Mouse (Mus musculus) left cerebral cortex, postnatal 4 days (tissue): ENCODE data around the gene Irf2bpl. TPM values are rescaled to one million over a fixed set of nuclear protein-coding genes. Genes with fewer than 3 reads are reported as not detected.

Experiments used
- DNase-seq: peaks from one replicate; pipeline ENCODE4 v3.0.0-alpha.2; 2022
- intact Hi-C: fragments of 180-260 bp; cut with DNase I; formaldehyde crosslinking; loops from one replicate; pipeline ENCODE4 v1.15.1; 2025
- total RNA-seq, 2 experiments: library from RNA; stranded (reverse); gene quantifications; 2 replicates each; pipeline ENCODE4 v1.2.3; 2021

The Irf2bpl gene
- total RNA-seq, 2 experiments from 2014 or later = 124 to 127 TPM

DNA sequence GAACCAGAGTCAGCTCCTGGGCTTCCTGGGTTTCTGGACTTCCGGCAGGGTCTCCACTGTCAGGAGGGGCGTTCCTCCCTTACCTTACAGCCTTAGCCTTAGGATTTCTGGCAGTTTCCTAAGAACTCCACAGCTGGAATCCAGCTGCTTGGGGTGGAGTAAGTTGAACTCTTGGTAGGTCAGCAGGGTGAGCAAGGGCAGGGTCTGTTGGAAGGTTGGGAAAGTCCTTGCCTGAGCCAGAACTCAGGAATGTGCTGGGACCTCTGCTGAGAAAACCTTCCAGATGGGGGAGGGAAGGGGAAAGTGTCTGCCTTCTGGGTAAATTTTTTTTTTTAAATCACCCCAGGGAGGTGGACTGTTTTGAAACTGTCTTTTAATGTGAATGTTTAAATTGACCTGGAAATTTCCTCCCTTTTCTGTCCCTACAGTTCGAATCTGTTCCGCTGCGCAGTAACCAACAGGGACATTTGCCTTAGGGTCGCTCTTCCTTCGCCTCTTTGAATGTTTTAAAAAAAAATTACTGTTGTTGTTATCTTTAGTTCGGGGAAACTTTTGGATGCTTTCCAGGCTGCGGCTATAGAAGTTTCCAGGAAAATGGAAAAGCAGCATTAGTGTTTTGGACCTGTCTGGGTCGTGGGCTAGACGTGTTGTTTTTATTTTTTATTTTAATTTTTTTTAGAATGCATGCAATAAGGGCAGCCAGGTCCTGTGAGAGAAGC is 15.0 kb upstream of the Irf2bpl start:
- intact Hi-C loops = no loop called here
- no peak for DNase-seq

DNA sequence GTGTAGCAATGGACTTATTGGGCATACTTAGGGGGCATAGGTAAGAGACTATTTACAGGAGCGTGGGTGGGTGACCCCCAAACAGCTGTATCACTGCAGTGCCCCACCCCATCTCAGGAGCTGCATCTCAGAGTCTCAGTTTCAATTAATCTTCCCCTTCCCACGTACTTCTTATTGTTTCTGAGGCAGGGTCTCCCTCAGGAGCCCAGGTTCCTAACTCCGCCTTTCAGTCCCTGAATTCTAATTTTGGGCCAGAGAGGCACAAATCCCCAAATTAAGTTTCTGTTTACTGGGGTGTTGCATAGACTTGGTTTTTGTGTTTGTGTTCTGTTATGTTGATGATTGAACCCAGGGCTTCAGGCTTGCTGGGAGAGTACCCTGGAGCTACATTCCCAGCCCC is 13.8 kb upstream of the Irf2bpl start:
- intact Hi-C loops = no loop called here
- DNase-seq = no peak

DNA sequence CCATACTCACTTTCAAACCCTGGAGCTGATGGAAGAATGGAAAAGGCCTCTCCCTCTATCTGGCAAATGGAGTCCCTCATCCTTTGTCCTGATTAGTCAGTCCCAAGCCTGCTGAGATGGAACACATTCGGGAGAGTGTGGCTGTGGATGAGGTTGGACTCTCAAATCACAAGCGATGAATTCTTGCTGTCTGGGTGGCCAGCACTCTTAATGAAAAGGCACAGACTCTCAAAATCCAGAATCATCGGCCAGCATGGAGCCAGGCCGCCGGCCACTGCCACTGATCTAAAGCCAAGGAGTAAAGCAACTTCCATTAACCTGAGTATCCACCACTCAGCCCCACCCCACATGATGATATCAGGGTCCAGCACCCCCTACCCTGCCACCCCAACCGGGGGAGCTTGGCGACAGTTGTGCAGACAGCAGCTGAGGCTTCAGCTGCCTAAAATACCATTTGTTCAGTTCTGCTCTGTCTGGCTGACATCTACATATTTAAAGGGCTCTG is 13.2 kb upstream of the Irf2bpl start:
- intact Hi-C loops = no loop called here
- no peak for DNase-seq

DNA sequence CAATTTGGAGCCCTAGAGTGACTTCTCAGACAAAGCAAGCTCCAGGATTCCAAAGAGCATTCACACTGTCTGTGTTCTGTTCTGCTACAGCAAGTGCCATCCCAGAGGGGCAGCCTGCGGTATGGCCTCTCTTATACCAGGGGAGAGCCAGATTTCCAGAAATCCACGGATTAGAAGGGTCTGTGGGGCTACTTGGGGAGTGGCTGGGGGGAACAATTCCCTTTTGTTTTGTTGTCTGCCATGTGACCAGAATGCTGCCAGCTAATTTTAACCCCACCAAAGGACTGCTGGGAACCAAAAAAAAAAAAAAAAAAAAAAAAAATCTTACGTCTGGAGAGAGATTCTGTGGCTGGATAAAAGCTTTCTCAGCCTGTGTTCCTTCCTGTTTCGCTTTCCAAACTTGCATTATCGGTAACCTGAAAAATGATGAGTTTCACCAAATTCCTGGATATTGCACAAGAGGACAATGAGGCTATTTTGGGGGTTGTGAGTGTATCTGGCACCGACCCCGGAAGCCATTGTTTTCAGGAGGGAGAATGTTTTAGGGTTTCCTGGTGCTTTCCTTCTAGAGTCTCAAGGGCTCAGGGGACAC is 12.4 kb upstream of the Irf2bpl start:
- intact Hi-C loops = no loop called here
- DNase-seq = no peak

DNA sequence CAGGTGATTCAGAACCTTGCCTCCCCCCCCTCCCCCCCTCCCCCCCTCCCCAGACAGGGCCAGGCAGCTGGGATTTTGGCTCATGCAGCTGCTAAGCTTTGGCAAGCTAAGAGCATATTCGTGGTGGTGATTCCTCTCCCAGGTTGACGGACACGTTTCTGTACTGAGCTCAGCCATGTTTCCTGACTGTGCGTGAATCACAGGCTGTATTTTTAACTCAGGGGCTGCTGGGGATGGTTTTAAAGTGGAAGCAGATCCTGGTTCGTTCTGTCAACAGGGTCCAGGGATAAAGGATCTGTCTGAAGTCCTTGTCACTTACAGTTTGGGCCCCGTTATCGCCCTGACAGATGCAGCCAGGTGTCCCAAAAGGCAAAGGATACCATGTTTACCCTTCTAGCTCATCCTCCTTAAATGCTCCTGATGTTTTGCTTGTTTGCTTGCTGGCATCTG is 11.9 kb upstream of the Irf2bpl start:
- DNase-seq = no peak
- intact Hi-C loops = no loop called here

DNA sequence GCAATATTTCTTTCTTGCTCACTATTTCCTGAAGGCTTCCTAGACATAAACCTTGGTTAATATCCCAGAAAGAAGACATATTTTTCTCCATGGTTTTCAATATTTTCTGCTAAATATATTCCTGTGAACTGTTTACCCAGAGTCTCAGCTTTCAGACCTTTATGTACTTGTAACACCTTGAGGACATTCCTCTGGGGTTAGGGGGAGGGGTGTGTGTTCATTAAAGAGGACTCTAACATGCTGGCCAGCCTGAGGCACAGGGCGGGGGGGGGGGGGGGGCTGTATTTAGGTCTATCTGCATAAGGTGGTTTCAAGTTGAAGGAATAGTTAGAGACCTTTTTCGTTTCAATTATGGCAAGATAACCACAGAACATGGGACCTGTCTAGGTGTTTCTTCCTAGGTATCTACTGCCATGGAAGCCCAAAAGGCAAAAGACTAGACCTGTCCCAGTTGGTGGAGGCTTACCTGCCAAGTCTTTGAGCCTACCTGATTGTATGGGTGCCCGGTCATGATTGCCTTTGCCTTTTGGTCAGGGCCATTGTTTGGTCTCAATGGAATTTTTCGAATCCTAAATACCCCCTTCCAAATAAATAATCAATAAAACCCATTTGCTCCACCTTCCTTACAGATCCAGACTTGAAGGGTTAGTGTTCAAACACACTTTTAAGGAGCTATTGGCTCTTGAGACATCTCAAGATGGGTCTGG is 11.3 kb upstream of the Irf2bpl start:
- intact Hi-C loops = no loop called here
- DNase-seq = no peak

DNA sequence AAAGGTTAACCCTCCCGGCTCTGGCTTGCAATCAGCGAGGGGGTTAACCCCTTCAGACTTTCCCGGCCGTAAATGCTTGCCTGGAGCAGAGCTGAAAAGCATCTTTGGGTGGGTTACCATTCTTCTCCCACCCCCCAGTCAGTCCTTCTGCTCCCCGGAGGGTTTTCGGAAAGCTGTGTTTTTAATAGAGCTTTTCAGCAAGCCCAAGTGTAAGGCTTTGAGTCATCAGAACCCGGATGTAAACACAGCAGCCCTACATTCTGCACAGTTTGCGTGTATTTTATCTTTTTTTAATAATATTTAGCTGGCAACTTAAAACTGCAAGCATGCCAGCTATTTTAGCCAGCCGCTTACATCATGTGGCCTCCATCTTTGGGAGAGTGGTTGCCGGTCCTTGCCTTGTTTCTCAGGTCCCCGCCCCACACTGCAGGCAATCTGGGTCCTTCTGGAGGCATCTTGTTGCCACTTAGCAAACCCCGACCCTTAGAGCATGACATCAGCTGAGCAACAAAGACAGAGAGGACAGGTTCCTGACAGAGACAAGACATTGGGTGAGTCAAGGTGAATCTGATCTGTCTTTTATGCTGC is 10.3 kb upstream of the Irf2bpl start:
- intact Hi-C loops = no loop called here

DNA sequence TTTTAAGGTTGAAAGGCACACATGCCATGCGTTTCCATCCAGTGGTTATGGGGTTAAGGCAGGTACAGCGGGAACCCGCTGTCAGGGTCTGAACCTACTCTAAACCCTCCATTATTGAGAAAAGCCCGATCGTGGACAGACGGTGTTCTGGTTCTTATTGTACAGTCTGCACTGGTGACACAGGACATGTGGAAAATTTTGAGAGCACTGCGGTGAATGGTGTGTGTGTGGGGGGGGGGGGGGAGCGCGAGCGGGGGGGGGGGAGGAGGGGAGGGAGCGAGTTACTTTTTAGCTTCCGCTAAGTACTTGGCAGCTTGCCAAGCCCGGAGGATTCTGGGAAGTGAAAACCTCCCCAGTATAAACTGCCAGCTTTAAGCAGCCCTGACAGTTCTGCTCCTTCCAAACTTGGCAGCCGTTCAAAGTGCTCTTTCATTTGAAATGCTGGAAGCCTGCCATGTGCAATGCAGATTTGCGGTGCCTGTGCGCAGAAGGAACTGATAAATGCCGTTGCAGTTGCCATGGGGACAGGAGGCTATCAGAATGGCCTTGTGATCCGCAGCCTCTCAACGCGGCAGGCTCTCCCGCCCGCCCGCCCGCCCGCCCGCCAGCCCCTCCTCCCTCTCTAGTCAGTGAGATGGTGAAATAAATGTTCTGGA is 9.7 kb upstream of the Irf2bpl start:
- intact Hi-C loops = no loop called here
- peak; percentile 99 for DNase-seq

More for the DNA sequence above, 10.3 kb upstream of the Irf2bpl start:
- DNase-seq = peak; percentile 72

DNA sequence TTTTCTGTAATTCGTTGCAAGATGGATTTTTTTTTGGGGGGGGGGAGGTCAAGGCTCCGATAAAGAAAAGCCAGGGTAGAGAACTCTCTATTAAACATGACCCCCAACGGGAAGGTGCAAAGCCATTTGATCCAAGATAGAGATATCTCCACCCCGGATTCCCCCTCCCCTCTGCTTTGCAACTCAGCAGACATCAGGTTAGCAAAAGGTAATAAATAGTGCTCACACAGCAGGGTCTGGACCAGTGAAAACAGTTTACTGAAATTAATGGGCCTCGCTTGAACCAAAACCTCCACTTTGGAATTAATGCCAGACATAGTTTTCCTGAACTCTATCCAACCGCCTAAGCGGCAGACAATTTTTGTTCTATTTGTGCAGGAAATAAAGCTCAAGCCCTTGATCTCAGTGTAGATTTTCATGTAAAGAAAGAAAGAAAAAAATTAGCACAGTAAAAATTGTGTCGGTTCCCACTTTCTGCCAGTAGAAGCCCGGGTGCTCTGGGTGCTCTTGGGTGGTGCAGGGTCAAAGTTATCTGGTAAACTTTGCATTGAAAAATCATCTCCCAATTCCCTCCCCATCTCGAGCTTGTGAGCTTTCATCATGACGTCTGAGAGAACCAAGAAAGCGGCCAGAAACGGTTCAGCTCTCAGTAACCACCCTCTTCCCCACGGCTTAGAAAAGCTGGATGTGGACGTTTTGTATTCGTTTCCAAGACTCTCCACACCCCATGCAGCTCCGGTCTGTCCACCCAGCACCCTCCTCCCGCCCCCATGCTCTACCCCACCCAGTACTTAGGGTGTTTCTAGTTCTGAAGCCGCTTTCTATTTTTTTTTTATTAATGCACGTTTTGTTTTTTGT is 9.0 kb upstream of the Irf2bpl start:
- DNase-seq = peak; percentile 51
- intact Hi-C loops = no loop called here

DNA sequence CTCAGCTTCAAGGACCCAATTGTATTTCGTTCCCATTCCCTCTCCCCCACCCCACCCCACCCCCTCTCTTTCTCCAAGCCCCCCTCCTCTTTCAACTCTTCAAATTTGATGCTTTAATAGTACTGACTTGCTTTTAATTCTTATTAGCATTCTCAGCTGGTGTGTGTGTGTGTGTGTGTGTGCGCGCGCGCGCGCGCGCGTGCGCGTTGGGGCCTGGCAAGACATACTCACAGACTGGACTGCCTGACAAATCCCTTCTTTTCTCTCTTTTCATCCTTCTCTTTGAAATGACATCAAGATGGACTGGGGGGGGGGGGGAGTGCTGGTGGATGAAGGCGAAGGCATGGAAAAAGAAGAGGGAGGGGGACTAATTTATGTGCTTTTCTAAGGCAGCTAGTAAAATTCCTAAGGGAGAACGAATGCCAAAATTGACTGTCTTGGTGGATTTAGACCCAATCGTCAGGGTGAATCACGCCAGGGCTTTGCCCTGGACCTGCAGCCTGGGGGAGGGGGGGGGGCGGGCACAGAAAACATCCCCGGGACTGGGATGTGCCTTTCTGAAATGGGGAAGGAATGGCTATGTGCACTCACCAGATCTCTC is 8.2 kb upstream of the Irf2bpl start:
- DNase-seq = peak; percentile 70
- intact Hi-C loops = no loop called here

DNA sequence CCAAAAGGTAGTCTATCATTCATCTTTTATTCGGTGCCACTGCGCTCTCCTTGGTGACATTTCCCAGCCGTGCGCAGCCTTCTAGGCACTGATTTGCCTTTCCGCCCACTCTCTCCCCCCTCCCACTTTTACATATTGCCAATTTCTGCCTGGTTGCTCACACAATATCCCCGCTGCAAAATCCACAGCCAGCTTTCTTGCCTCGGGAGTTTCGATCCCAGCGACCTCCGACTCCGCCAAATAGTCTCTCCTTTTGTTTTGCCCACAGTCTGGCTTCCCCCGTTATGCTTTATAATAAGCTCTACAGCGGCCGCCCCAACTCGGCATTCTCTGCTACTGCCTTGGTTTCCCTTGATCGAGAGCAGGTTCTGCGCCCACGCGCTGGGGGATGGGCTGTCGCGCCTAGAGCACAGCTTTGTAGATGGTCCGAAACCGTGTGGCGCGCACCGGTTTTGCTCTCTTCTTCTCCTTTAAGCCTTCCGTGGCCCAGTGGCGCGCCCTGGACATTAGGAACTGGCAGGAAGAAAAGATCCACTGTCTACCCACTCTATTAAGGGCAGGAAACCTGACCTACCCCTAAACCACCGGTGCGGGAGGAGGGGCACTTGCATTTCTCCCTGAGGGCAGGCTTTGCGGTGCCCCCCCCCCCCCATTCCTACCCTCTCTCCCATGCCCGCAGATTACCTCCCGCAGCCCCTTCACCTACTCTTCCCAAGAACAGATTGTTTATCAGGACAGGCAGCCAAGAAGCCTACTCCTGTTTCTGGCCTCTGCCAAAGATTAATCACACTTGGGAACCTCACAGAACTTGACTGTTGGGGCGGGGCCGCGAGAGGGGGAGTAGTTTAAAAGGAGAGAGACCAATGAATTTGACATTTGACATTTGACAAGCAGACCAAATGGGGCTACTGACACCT is 7.4 kb upstream of the Irf2bpl start:
- intact Hi-C loops = no loop called here
- peak; percentile 91 for DNase-seq

DNA sequence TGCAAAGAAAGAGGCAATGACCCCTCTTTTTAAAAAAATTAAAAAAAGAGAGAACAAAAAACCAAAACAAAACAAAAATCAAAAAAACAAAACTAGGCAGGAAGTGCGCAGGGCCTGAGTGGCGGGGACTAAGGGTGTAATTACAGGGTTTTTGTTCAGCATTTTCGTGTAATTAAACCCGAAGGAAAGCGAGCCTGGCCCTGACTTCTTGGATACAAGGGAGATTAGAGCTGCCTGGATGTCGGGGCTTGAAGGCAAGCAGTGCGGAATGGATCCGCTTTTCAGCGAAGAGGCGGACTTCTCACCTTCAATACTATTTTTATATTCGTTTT is 6.8 kb upstream of the Irf2bpl start:
- no peak for DNase-seq
- intact Hi-C loops = no loop called here

DNA sequence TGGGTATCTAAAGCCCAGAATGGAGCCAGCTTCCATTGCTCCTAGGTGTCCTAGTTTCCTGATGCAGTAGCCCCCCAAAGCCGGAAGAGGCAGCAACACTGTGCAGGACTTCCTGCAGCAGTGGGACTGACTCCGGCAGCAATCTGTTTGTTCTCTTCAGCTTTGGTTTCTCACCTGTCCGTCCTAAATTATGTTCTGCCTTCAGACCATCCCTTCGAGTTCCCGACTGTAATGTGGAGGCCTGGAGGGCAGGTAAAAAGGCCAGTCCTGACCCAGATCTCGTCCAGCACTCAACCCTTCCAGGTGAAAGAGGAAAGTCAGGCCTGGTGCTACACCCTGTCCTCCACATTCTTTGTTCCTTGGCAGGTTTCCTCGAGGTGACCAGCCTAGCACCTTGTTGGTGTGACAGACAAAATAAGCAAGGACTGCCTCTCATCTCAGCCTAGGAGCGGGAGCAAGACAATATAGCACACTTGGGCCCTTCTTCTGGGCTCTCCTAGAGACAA is 6.3 kb upstream of the Irf2bpl start:
- DNase-seq = peak; percentile 38
- intact Hi-C loops = no loop called here

DNA sequence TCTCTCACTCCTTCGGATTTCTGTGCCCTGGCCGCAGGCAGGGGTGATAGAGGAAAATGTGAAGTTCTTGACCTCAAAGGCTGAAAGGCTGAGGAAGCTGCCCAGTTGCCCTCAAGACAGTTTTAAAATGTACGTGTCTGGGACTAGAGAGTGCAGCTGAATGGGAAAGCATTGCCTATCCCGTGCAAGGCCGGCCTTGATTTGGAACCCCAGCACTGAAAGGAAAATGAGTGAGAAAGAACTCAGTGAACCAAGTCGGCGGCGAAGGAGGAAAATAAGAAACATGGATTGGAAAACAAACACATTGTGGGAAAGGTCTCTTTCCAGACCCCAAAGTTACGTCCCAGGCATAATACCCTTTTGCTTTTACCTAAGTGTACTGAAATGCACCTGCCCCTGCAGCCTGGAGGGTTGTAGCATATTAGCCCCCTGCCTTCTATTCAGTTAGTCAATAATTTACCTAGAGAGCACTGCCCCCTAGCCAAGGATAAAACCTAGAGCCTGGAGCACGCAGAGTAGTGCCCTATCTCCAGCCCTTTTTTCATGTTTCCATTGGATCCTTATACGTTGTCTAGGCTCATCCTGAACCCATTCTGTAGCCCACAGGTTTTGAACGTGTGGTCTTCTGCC is 5.6 kb upstream of the Irf2bpl start:
- intact Hi-C loops = no loop called here
- DNase-seq = no peak

DNA sequence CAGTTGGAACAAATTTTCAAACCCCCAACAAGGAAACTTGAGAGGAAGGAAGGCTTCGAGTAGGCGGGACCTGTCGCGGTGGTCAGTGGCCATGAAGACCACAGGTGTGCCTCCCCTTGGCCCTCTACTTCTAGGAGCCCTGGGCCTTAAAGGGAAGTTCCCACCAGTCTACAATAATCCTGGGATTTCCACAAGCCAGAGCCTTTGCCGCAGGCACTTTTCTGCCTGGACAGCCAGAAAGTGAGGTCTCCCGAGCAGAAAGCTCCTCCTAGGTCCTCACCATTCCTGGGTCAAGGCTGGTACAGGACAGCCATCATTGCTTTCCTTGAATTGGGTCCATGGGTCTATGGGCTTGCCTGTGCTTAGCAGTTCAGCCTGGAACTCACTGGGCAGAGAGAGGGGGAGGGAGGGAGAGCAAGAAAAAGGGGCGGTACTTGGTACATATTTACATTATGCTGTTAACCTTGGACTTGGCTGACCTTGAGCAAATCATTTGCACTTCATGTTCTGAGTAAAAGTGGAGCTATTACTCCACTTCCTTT is 4.6 kb upstream of the Irf2bpl start:
- no peak for DNase-seq
- intact Hi-C loops = no loop called here

DNA sequence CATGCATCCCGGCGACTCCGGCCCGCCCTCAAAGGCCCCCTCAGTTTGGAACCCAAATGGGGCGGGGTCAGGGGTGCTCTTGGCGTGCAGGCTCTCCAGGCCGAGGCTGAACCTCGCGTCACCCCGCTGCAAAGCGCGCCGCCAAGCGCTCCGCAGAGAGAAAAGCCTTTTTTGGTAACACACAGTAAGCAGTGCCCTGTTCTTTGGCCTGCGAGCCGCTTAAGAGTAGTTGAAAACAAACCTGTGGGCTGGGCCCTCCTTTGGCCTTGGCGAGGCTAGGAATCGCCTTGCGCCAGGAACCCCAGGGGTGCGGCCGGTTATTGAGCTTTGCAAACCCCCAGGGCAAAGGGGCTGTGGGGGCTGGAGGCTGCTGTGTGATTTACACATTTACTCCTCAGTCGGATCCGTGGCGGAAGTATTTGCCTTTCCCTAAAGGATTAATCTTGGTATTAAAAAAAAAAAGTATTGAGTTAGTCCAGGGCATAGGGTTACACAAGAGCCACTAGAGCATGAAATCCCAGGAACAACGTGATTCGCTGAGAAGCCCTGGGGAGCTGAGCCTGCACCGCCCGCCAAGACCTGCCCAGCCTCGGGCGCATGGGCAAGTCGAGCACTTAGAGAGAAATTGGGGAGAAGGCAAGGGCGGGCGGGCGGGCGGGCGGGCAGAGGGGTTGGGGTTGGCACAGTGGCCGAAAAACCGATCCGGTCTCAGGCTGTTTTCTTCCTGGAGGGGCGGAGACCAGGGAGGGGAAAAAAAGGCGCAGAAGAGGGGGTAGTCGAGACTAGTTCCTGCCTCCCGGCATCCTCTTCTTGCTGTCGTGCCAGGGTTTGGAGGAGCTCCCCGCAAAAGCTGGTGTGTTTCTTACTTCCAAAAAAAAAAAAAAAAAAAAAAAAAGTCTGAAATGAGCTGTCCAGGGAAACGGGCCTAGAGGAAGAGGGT is 3.8 kb upstream of the Irf2bpl start:
- DNase-seq = peak; percentile 63
- intact Hi-C loops = no loop called here
